Comparison of ENCODE assay signal across 15 mouse cellular contexts in genomic region chr2:118537226-118537625, GRCm38 (mm10). TPM values are rescaled to one million over a fixed set of nuclear protein-coding genes. Genes with fewer than 3 reads are reported as not detected.
DNase-seq lines count a peak whose midpoint lies in the region; ATAC-seq and TF ChIP-seq lines count a peak whose summit lies in the region.
"Had no signal": no experiment of that assay in that cellular context is flagged by ENCODE, and none has a peak within 500 bp of the region (broad histone marks: within the 10 kb centered on the region; RNA-seq: fewer than 3 reads in every experiment).

No protein-coding gene starts in this region.

- no peak for TF ChIP-seq CTCF in midbrain, postnatal 0 days (IDR thresholded peaks at IDR 0.05)

- H3K9ac ChIP-seq in lung, embryonic 15.5 days, result no peak overlapping the region
- no peak overlapping the region for H3K9ac ChIP-seq in limb, embryonic 15.5 days
- H3K9ac ChIP-seq in midbrain, postnatal 0 days (replicated peaks; ENCODE audit: low read length, poor library complexity, severe bottlenecking), result no peak overlapping the region
- H3K9ac ChIP-seq: forebrain, embryonic 15.5 days; hindbrain, embryonic 12.5 days; intestine, embryonic 15.5 days; midbrain, embryonic 12.5 days had no signal

- WGBS in lung, embryonic 15.5 days, result 15% methylated on average over 4 of the region's 4 CpGs
- WGBS in limb, embryonic 15.5 days, result 49% methylated on average over 4 of the region's 4 CpGs
- 49% methylated on average over 4 of the region's 4 CpGs for WGBS in midbrain, postnatal 0 days

- peaks cover 4% of the 10 kb centered on the region; the same call in 1 of the 2 replicates for H3K36me3 ChIP-seq in lung, embryonic 15.5 days
- H3K36me3 ChIP-seq in limb, embryonic 15.5 days, result peaks cover 13% of the 10 kb centered on the region
- H3K36me3 ChIP-seq in midbrain, postnatal 0 days (ENCODE audit: insufficient read depth, low read length), result no peaks in the 10 kb centered on the region
- H3K36me3 ChIP-seq: forebrain, embryonic 15.5 days had no signal

- intact Hi-C loops in heart, postnatal 36 days (cut with DNase I), result no loop called here

- no peaks in the 10 kb centered on the region for H3K9me3 ChIP-seq in lung, embryonic 15.5 days
- H3K9me3 ChIP-seq in limb, embryonic 15.5 days, result no peaks in the 10 kb centered on the region
- H3K9me3 ChIP-seq in midbrain, postnatal 0 days (ENCODE audit: low read length), result no peaks in the 10 kb centered on the region
- H3K9me3 ChIP-seq: forebrain, embryonic 15.5 days; hindbrain, embryonic 12.5 days; intestine, embryonic 15.5 days; midbrain, embryonic 12.5 days had no signal

- no peak overlapping the region for H3K4me3 ChIP-seq in lung, embryonic 15.5 days
- no peak overlapping the region for H3K4me3 ChIP-seq in limb, embryonic 15.5 days
- no peak overlapping the region for H3K4me3 ChIP-seq in midbrain, postnatal 0 days (ENCODE audit: low read depth, low read length)
- H3K4me3 ChIP-seq: forebrain, embryonic 15.5 days; hindbrain, embryonic 12.5 days; intestine, embryonic 15.5 days; midbrain, embryonic 12.5 days; myocyte had no signal

- peak overlapping the region; percentile 67 for H3K27ac ChIP-seq in lung, embryonic 15.5 days
- H3K27ac ChIP-seq in limb, embryonic 15.5 days, result 0 out of 2 replicates have a peak overlapping the region, but pooled peaks have one; percentile 27
- no peak overlapping the region for H3K27ac ChIP-seq in midbrain, postnatal 0 days (ENCODE audit: low read depth, low read length)
- H3K27ac ChIP-seq: forebrain, embryonic 15.5 days; midbrain, embryonic 12.5 days had no signal

- H3K4me1 ChIP-seq in lung, embryonic 15.5 days, result peaks cover 82% of the 10 kb centered on the region
- peaks cover 60% of the 10 kb centered on the region for H3K4me1 ChIP-seq in limb, embryonic 15.5 days
- H3K4me1 ChIP-seq in midbrain, postnatal 0 days (ENCODE audit: insufficient read depth, low read length), result no peaks in the 10 kb centered on the region

- peak; percentile 89 for DNase-seq in heart, adult 11 months
- no peak for DNase-seq in heart, postnatal 36 days
- no peak for DNase-seq in lung, postnatal 10 days
- peak; percentile 77 for DNase-seq in R1 (ENCODE audit: low read depth, low spot score)
- DNase-seq in midbrain, postnatal 0 days (ENCODE audit: low spot score), result no peak
- DNase-seq: layer of hippocampus, adult 9-11 months; right cerebral cortex, adult 18-20 months had no signal

- ATAC-seq in lung, embryonic 15.5 days (ENCODE audit: borderline replicate concordance, extremely low read depth, low FRiP score, low TSS enrichment), result no peak
- ATAC-seq in limb, embryonic 15.5 days (ENCODE audit: insufficient number of reproducible peaks, low FRiP score, low TSS enrichment, low read depth), result no peak
- no peak for ATAC-seq in midbrain, postnatal 0 days (ENCODE audit: low FRiP score)
- ATAC-seq: activated CD4-positive, CD25-positive, alpha-beta regulatory T cell, adult 4 months; forebrain, embryonic 15.5 days; intestine, embryonic 15.5 days had no signal

- no peak overlapping the region for H3K4me2 ChIP-seq in lung, embryonic 15.5 days
- H3K4me2 ChIP-seq in limb, embryonic 15.5 days, result no peak overlapping the region
- no peak overlapping the region for H3K4me2 ChIP-seq in midbrain, postnatal 0 days (ENCODE audit: low read depth, low read length, poor library complexity, severe bottlenecking)
- H3K4me2 ChIP-seq: forebrain, embryonic 15.5 days; hindbrain, embryonic 12.5 days; intestine, embryonic 15.5 days; midbrain, embryonic 12.5 days had no signal

- H3K27me3 ChIP-seq in lung, embryonic 15.5 days, result no peaks in the 10 kb centered on the region
- H3K27me3 ChIP-seq in limb, embryonic 15.5 days, result no peaks in the 10 kb centered on the region
- no peaks in the 10 kb centered on the region for H3K27me3 ChIP-seq in midbrain, postnatal 0 days (ENCODE audit: insufficient read depth, low read length)
- H3K27me3 ChIP-seq: forebrain, embryonic 15.5 days; hindbrain, embryonic 12.5 days; intestine, embryonic 15.5 days; midbrain, embryonic 12.5 days had no signal

RNA-seq across cellular contexts. Expression of gene Bmf, which starts 12.3 kb away (rescaled TPM):
- 1 to 10 TPM; 6.7 to 8.2 TPM for total RNA-seq in heart, postnatal 36 days (2021)
- 5.5 and 8.5 TPM in 2 replicates for polyA plus RNA-seq in lung, embryonic 15.5 days (2015; fragmentation: Nextera tagmentation; extraction: Ambion mirVana)
- 3.8 and 5.9 TPM in 2 replicates for polyA plus RNA-seq in limb, embryonic 15.5 days (2015; fragmentation: Nextera tagmentation; extraction: Ambion mirVana)
- 6.8 and 9.8 TPM in 2 replicates for total RNA-seq in midbrain, postnatal 0 days (2014; rRNA removed)
- 0.99 and 1.1 TPM in 2 replicates for polyA plus RNA-seq in midbrain, postnatal 0 days (2015; fragmentation: Nextera tagmentation; extraction: Ambion mirVana)

RNA-seq across cellular contexts. Expression of gene Srp14, which starts 57.7 kb away (rescaled TPM):
- total RNA-seq in heart, postnatal 36 days (2021), result 100 to 1,000 TPM; 114 to 118 TPM
- polyA plus RNA-seq in lung, embryonic 15.5 days (2015; fragmentation: Nextera tagmentation; extraction: Ambion mirVana), result 238 and 244 TPM in 2 replicates
- 235 and 240 TPM in 2 replicates for polyA plus RNA-seq in limb, embryonic 15.5 days (2015; fragmentation: Nextera tagmentation; extraction: Ambion mirVana)
- 161 and 181 TPM in 2 replicates for total RNA-seq in midbrain, postnatal 0 days (2014; rRNA removed)
- polyA plus RNA-seq in midbrain, postnatal 0 days (2015; fragmentation: Nextera tagmentation; extraction: Ambion mirVana), result 331 and 352 TPM in 2 replicates

Comparison
In these comparisons a context has a peak if more than half of its experiments do, and no peak if none do; other contexts are left out.
1. DNase-seq: peak in heart, adult 11 months (single experiment) and R1 (single experiment); none in heart, postnatal 36 days (0 of 2), lung, postnatal 10 days (single experiment) and midbrain, postnatal 0 days (single experiment).